Mouse (Mus musculus) retina, postnatal 1 day (tissue): ENCODE results near the gene Npw.

Source experiments
- DNase-seq: peaks from one replicate; pipeline ENCODE4 v3.0.0-alpha.2; 2012

The Npw gene

GRCm38 (mm10) chr17:24639571-24639988 is 18.7 kb downstream of the Npw start:
- DNase-seq = no peak

DNA sequence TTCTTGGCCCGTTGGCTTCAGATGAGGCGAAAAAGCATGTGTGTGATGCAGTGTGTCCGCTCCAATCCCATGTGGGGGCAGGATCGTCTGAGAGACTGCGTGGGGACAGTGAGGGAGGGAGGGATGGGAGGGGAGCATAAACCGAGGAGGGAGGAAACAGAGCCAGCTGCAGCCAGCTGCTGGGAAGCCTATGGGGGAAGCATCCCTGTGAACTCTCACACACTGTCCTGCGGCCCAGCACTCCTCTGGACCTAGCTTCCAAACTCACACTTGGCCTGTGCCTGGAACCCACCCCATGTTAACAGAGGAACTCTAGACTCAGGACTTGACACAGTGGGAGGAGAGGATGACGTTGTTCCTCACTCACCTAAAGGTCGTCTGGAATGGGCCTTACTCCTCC is 19.4 kb downstream of the Npw start:
- DNase-seq = no peak

GRCm38 (mm10) chr17:24638214-24638613 is 20.0 kb downstream of the Npw start:
- DNase-seq = no peak

DNA sequence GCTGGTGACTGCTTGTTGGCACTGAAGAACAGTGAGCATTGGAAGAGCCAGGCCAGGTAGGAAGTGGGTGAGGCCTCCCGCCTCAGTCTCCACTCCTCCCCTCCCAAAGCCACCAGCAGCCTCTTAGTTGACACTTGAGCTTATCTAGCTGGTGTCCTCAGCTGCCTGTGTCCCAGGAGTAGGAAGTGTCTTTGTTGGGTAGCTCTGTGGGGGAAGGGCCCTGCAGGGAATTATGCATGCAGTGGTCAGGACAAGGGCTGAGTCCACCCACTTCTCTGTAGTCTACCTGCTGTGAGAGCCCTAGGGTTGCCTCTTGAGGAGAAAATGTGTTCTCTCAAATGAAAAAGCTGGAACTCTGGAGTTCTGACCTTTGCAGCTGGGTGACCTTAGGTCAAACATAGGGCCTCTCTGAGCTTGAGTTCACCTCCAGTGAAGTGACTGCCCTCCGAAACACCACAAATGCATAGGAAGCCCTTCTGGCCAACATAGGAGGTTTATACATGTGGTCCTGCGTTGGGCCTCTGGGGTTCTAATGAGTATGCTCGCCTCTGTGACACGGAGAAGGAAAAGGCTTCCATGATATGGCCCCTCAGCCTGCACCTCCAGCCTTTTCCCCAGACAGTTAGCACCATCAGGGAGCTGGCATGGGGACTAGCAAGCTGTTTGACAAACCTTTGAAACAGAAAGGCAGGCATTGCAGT is 21.3 kb downstream of the Npw start:
- DNase-seq = no peak

GRCm38 (mm10) chr17:24635694-24636093 is 22.6 kb downstream of the Npw start:
- DNase-seq = no peak

- no peak for DNase-seq
Observed at GRCm38 (mm10) chr17:24635024-24635423, 23.2 kb downstream of the Npw start.

- DNase-seq = no peak
Observed at GRCm38 (mm10) chr17:24633831-24634230, 24.4 kb downstream of the Npw start.

- DNase-seq = peak; percentile 12
Observed at GRCm38 (mm10) chr17:24632813-24633449, 25.3 kb downstream of the Npw start.

GRCm38 (mm10) chr17:24632167-24632812 is 26.0 kb downstream of the Npw start, which contains the start of the genes Tsc2 and Nthl1:
Gene Tsc2 (minus strand): TSS chr17:24632630.
Gene Nthl1 (plus strand): TSS chr17:24632680.
- peak; percentile 95 for DNase-seq

DNA sequence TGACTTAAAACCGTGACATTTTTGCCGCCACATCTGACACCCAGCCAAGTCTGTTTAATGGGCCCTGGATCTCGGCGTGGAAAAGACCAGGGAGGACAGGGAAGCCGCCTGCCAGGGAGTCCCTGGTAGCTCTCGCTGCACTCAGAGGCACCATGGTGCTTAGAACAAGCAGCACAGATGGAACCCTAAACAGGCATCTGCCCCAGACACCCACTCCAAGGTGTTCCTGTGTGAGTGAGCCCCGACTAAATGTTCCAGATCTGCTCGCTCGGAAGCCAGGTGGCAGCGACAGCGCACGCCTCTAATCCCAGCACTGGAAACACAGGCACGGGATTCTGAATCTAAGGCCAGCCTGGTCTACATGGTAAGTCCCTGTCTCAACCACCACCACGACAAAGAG is 28.2 kb downstream of the Npw start:
- DNase-seq = no peak

- peak; percentile 77 for DNase-seq
Observed at GRCm38 (mm10) chr17:24628646-24629045, 29.6 kb downstream of the Npw start.

GRCm38 (mm10) chr17:24625472-24625871 is 32.8 kb downstream of the Npw start:
- no peak for DNase-seq

GRCm38 (mm10) chr17:24617561-24618194 is 40.6 kb downstream of the Npw start:
- DNase-seq = no peak

DNA sequence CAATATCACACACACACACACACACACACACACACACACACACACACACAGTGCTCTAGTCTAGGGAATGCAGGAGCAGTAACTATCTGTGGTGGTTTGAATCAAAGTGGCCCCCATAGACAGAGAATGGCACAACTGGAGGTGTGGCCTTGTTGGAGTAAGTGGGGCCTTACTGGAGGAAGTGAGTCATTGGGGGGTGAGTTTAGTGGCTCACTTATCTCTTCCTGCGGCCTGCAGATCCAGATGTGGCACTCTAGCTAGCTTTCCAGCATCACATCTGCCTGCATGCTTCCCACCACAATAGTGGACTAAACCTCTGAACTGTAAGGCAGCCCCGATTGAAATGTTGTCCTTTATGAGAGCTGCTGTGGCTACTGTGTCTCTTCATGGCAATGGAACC is 47.5 kb downstream of the Npw start:
- DNase-seq = no peak

GRCm38 (mm10) chr17:24608874-24609273 is 49.4 kb downstream of the Npw start:
- DNase-seq = no peak

DNA sequence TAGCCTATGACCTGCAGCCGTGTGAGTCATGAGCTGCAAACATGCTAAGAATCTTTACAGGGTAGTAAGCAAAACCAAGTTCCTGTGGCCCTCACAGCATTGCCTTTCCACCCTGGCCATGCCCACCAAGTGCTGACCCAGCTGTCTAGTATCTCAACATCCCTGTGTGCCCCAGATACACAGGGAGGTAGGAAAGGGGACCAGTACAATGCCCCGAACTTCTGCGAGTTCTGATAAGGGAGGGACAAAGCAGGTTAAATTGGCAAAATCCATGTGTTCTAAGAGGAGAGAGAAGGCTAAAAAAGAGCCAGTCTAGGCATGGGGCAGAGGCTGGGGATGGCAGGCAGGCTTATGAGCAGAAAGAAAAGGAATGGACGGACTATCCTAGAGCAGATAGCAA is 49.9 kb downstream of the Npw start:
- no peak for DNase-seq
